Mouse (Mus musculus) olfactory bulb, adult 2 months (tissue): Measurements from ENCODE around the gene Il22ra1. TPM values are rescaled to one million over a fixed set of nuclear protein-coding genes. Genes with fewer than 3 reads are reported as not detected.
A peak's percentile ranks its signal among the peaks of the same experiment; 100 is the strongest.

Experiments
- H3K27ac ChIP-seq: fragments of 200-500 bp; 2 replicates; pipeline ENCODE4 v1.5.1; 2012; ENCODE audit warnings: low read depth, low read length; ENCODE audit not compliant: insufficient read depth
- H3K4me1 ChIP-seq: fragments of 200-500 bp; 2 replicates; pipeline ENCODE4 v1.6.1; 2012; ENCODE audit warnings: low read length; ENCODE audit not compliant: control insufficient read depth, insufficient read depth
- H3K4me3 ChIP-seq: fragments of 200-500 bp; 2 replicates; pipeline ENCODE4 v1.5.1; 2012; ENCODE audit warnings: mild to moderate bottlenecking, low read depth, low read length, moderate library complexity; ENCODE audit not compliant: insufficient read depth
- CTCF ChIP-seq: fragments of 200-500 bp; IDR thresholded peaks from 2 replicates; pipeline ENCODE4 v1.5.1; 2012; ENCODE audit warnings: low read depth, mild to moderate bottlenecking, low read length, moderate library complexity; ENCODE audit not compliant: insufficient read depth
- POLR2A ChIP-seq: fragments of 200-500 bp; IDR thresholded peaks from 2 replicates; pipeline ENCODE4 v1.6.1; 2012; ENCODE audit warnings: mild to moderate bottlenecking, low read depth, low read length, moderate library complexity; ENCODE audit not compliant: insufficient read depth
- WGBS: fragments of 180-500 bp; shearing (Covaris S2); methylation state at CpG from one replicate; pipeline ENCODE4 v1.1.7; 2018; 5-methylcytosine and 5-hydroxymethylcytosine counted together
- polyA plus RNA-seq: library from polyadenylated mRNA; stranded (reverse); fragments of >200 nt; gene quantifications from 2 replicates; pipeline ENCODE4 v1.2.4, GENCODE M21; 2012; ENCODE audit warnings: low replicate concordance; ENCODE audit not compliant: missing spikeins, insufficient read depth, insufficient read length

Gene Il22ra1
- polyA plus RNA-seq, 1 experiment, result not detected

DNA sequence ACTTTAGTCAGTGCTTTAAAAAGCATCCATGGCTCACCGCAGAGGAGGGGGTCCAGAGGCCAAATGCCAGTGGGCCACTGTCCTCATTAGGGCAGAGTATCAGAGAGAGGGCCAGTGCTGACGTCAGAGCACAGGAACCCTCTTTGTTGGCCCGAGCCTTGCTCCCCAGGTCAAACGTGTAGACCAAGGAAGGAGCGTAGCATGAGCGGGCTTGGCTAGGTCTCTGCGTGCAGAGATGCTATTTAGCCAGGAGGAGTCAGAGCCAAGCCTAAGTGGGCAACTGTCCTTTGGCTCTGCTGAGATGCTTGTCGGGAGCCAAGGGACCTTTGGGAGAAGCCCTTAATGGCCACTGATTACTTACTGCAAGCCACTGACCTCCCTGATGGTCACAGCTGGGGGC is 33.1 kb downstream of the Il22ra1 start:
- 76% methylated on average over 8 of the region's 8 CpGs for WGBS
- no peak for TF ChIP-seq POLR2A
- TF ChIP-seq CTCF, result no peak

DNA sequence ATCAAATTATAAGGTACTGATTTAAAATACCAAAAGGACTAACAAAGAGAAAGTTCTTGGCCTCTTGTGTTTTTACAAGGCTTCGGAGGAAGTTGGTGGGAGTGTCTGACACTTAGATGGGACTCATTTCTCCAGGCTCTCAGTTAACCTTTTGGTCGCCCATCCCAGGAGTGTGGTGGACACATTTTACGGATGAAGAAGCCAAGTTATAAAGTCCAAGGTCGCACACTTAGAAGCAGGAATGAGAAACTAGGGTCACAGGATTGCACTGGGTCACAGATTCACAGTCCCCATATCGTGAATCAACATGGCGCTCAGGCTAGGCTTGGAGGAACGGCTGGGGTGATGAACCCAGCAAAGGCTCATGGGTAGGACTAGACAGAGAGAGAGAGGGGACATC is 33.6 kb downstream of the Il22ra1 start:
- WGBS, result 93% methylated on average over 7 of the region's 7 CpGs
- Histone ChIP-seq H3K27ac (no peak overlapping the region), H3K4me3 (no peak overlapping the region), H3K4me1 (peaks cover 5% of the 10 kb centered on the region)
- TF ChIP-seq CTCF, result no peak
- TF ChIP-seq POLR2A, result no peak

More for the DNA sequence above, 33.1 kb downstream of the Il22ra1 start:
- Histone ChIP-seq H3K4me3 (no peak overlapping the region), H3K4me1 (peaks cover 5% of the 10 kb centered on the region), H3K27ac (no peak overlapping the region)

GRCm38 (mm10) chr4:135762251-135762906 is 34.4 kb downstream of the Il22ra1 start:
- Histone ChIP-seq H3K4me1 (peaks cover 5% of the 10 kb centered on the region), H3K4me3 (no peak overlapping the region; the same call in 1 of the 2 replicates), H3K27ac (no peak overlapping the region)
- TF ChIP-seq POLR2A (no peak), CTCF (no peak)
- WGBS, result 10% methylated on average over 19 of the region's 19 CpGs

- WGBS, result 92% methylated on average over 13 of the region's 13 CpGs
Measured at GRCm38 (mm10) chr4:135764700-135765099, 36.7 kb downstream of the Il22ra1 start.

GRCm38 (mm10) chr4:135765707-135766106 is 37.7 kb downstream of the Il22ra1 start:
- 82% methylated on average over 8 of the region's 8 CpGs for WGBS
- H3K4me3 ChIP-seq, result no peak overlapping the region
- no peak for TF ChIP-seq CTCF
- TF ChIP-seq POLR2A, result no peak
- no peak overlapping the region for H3K27ac ChIP-seq
- H3K4me1 ChIP-seq, result peaks cover 5% of the 10 kb centered on the region

More at GRCm38 (mm10) chr4:135764700-135765099, 36.7 kb downstream of the Il22ra1 start:
- Histone ChIP-seq H3K4me1 (peaks cover 5% of the 10 kb centered on the region), H3K27ac (no peak overlapping the region), H3K4me3 (no peak overlapping the region)
- TF ChIP-seq CTCF, result no peak
- TF ChIP-seq POLR2A, result no peak

DNA sequence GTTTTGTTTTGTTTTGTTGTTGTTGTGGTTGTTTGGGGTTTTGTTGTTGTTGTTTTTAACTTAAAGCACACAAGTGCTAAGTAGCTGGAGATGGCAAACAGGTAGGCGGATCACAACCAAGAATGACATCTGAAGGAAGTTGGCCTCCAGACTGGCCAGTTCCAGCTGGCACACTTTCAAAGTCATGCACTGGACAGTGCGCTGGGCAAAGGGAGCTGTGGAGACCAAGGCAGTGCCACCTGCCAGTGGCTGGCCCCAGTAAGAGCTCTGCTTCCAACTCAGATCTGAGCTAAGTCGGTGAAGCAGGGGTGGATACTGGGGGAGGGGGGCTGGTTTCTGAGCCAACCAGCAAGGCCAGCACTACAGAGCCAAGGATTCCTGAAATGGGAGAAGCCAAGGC is 39.0 kb downstream of the Il22ra1 start:
- Histone ChIP-seq H3K4me3 (no peak overlapping the region), H3K27ac (no peak overlapping the region), H3K4me1 (peaks cover 5% of the 10 kb centered on the region)
- whole genome bisulfite sequencing, result 48% methylated on average over 3 of the region's 3 CpGs
- TF ChIP-seq CTCF, result no peak
- no peak for TF ChIP-seq POLR2A

GRCm38 (mm10) chr4:135768572-135769526 is 40.9 kb downstream of the Il22ra1 start:
- H3K4me3 ChIP-seq, result no peak overlapping the region
- TF ChIP-seq CTCF, result peak; percentile 25; the same call in 1 of the 2 replicates
- TF ChIP-seq POLR2A, result no peak
- 70% methylated on average over 14 of the region's 14 CpGs for WGBS
- H3K4me1 ChIP-seq, result no peaks in the 10 kb centered on the region
- no peak overlapping the region for H3K27ac ChIP-seq

DNA sequence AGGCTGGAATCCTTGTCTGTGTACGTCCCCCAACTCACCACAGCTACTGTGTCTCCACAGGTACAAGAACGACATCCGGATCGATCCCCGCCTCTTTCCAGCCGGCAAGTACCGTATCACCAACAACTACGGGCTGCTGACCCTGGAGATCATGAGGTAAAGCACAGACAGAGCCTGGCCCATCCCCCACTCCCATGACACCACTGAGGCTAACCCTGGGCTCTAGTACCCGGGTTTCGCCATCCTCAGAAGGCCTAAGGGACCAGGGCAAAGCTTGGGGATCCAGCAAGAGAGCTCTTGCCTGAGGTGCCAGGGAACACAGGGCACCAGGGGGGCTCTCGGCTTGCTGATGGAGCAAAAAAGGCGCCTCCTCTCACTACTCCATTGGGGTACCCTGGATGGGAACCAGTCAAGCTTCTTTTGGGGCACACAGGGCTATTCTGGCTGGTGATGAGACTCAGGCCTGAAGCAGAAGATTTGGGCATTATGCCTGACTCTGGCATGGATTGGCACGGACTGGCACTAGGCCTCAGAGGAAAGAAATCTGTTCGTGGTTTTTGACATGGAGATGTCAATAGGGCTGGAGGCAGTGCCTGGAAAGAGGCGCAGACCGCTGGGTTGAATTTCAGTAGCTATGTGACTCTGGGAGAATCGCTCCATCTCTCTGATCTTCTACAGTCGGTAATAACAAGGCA is 42.8 kb downstream of the Il22ra1 start:
- H3K27ac ChIP-seq, result no peak overlapping the region
- TF ChIP-seq POLR2A (no peak), CTCF (no peak)
- H3K4me1 ChIP-seq, result no peaks in the 10 kb centered on the region
- no peak overlapping the region for H3K4me3 ChIP-seq
- 89% methylated on average over 18 of the region's 18 CpGs for WGBS
